Mouse (Mus musculus) forebrain, embryonic 12.5 days (tissue): ENCODE measurements at regions not wholly inside any gene's neighbourhood (a gene's known extent, or its start where the extent isn't known, plus 50 kb on each side); places are given as distances from the start of the nearest gene placed in this dataset.

Source experiments
- ATAC-seq: fragments of 200-750 bp; cut with Nextera tagmentation; 2 replicates; pipeline ENCODE4 v1.8.0; 2017; ENCODE audit warnings: moderate TSS enrichment; ENCODE audit not compliant: low FRiP score
- H3K27ac ChIP-seq: fragments of 300-500 bp; sonication (generic); 2 replicates; pipeline ENCODE4 v1.5.1; 2016; ENCODE audit warnings: mild to moderate bottlenecking
- H3K27me3 ChIP-seq: fragments of 300-500 bp; sonication (generic); 2 replicates; pipeline ENCODE4 v1.6.1; 2016; ENCODE audit warnings: mild to moderate bottlenecking
- H3K36me3 ChIP-seq: fragments of 300-500 bp; sonication (generic); replicated peaks from 2 replicates; pipeline ENCODE4 v1.6.1; 2016; ENCODE audit warnings: mild to moderate bottlenecking
- H3K4me1 ChIP-seq: fragments of 300-500 bp; sonication (generic); 2 replicates; pipeline ENCODE4 v1.6.1; 2016
- H3K4me2 ChIP-seq: fragments of 300-500 bp; sonication (generic); 2 replicates; pipeline ENCODE4 v1.6.1; 2016; ENCODE audit warnings: mild to moderate bottlenecking, moderate library complexity
- H3K4me3 ChIP-seq: fragments of 300-500 bp; sonication (generic); replicated peaks from 2 replicates; pipeline ENCODE4 v1.5.1; 2016; ENCODE audit warnings: mild to moderate bottlenecking
- H3K9ac ChIP-seq: fragments of 300-500 bp; sonication (generic); 2 replicates; pipeline ENCODE4 v1.6.1; 2016; ENCODE audit warnings: mild to moderate bottlenecking
- H3K9me3 ChIP-seq: fragments of 300-500 bp; sonication (generic); 2 replicates; pipeline ENCODE4 v1.6.1; 2016
- WGBS: fragments of 180-500 bp; shearing (Covaris S2); methylation state at CpG from one replicate; pipeline ENCODE4 v1.1.7; 2016; 5-methylcytosine and 5-hydroxymethylcytosine counted together

GRCm38 (mm10) chr10:113034356-113034755, 105.6 kb upstream of the Atxn7l3b start:
- Histone ChIP-seq H3K4me3 (no peak overlapping the region), H3K9ac (no peak overlapping the region), H3K27me3 (no peaks in the 10 kb centered on the region), H3K4me2 (no peak overlapping the region), H3K4me1 (no peaks in the 10 kb centered on the region), H3K9me3 (no peaks in the 10 kb centered on the region), H3K36me3 (no peaks in the 10 kb centered on the region), H3K27ac (no peak overlapping the region)
- no peak for ATAC-seq
- WGBS = 69% methylated on average over 3 of the region's 3 CpGs

- whole genome bisulfite sequencing = 87% methylated on average over 4 of the region's 4 CpGs
- H3K27ac ChIP-seq = no peak overlapping the region
These were observed 104.1 kb upstream of the Atxn7l3b start for GRCm38 (mm10) chr10:113032870-113033269.

GRCm38 (mm10) chr10:113027300-113027699, 98.5 kb upstream of the Atxn7l3b start:
- H3K36me3 ChIP-seq = no peaks in the 10 kb centered on the region
- H3K4me2 ChIP-seq = no peak overlapping the region
- H3K9me3 ChIP-seq = no peaks in the 10 kb centered on the region
- peak; percentile 60; the same call in 1 of the 2 replicates for ATAC-seq
- H3K27ac ChIP-seq = no peak overlapping the region
- no peaks in the 10 kb centered on the region for H3K27me3 ChIP-seq
- no peak overlapping the region for H3K4me3 ChIP-seq
- H3K4me1 ChIP-seq = no peaks in the 10 kb centered on the region
- 10% methylated on average over 5 of the region's 5 CpGs for WGBS
- H3K9ac ChIP-seq = no peak overlapping the region

More at GRCm38 (mm10) chr10:113032870-113033269, 104.1 kb upstream of the Atxn7l3b start:
- no peak overlapping the region for H3K4me3 ChIP-seq
- H3K36me3 ChIP-seq = no peaks in the 10 kb centered on the region
- H3K4me1 ChIP-seq = no peaks in the 10 kb centered on the region
- H3K27me3 ChIP-seq = no peaks in the 10 kb centered on the region
- H3K9me3 ChIP-seq = no peaks in the 10 kb centered on the region
- no peak for ATAC-seq
- H3K4me2 ChIP-seq = no peak overlapping the region
- no peak overlapping the region for H3K9ac ChIP-seq

- H3K9ac ChIP-seq = no peak overlapping the region
- 78% methylated on average over 1 of the region's 1 CpGs for WGBS
- H3K27ac ChIP-seq = no peak overlapping the region
- no peak for ATAC-seq
- no peak overlapping the region for H3K4me3 ChIP-seq
- H3K27me3 ChIP-seq = no peaks in the 10 kb centered on the region
- H3K9me3 ChIP-seq = no peaks in the 10 kb centered on the region
- H3K4me2 ChIP-seq = no peak overlapping the region
- H3K36me3 ChIP-seq = no peaks in the 10 kb centered on the region
- no peaks in the 10 kb centered on the region for H3K4me1 ChIP-seq
These were observed 95.8 kb upstream of the Atxn7l3b start for GRCm38 (mm10) chr10:113024633-113025032.

GRCm38 (mm10) chr10:113009124-113009523, 80.3 kb upstream of the Atxn7l3b start:
- H3K27ac ChIP-seq = no peak overlapping the region
- H3K4me2 ChIP-seq = no peak overlapping the region
- H3K9ac ChIP-seq = no peak overlapping the region
- no peak for ATAC-seq
- H3K36me3 ChIP-seq = no peaks in the 10 kb centered on the region
- no peaks in the 10 kb centered on the region for H3K4me1 ChIP-seq
- no peak overlapping the region for H3K4me3 ChIP-seq
- 32% methylated on average over 3 of the region's 3 CpGs for WGBS
- no peaks in the 10 kb centered on the region for H3K9me3 ChIP-seq
- no peaks in the 10 kb centered on the region for H3K27me3 ChIP-seq

- no peaks in the 10 kb centered on the region for H3K9me3 ChIP-seq
- WGBS = 61% methylated on average over 4 of the region's 4 CpGs
- no peak overlapping the region for H3K9ac ChIP-seq
- no peak overlapping the region for H3K27ac ChIP-seq
- H3K36me3 ChIP-seq = no peaks in the 10 kb centered on the region
- no peak for ATAC-seq
- no peaks in the 10 kb centered on the region for H3K4me1 ChIP-seq
- no peak overlapping the region for H3K4me2 ChIP-seq
- no peaks in the 10 kb centered on the region for H3K27me3 ChIP-seq
- H3K4me3 ChIP-seq = no peak overlapping the region
These were observed 61.9 kb upstream of the Atxn7l3b start for GRCm38 (mm10) chr10:112990720-112991119.

- WGBS = 92% methylated on average over 1 of the region's 1 CpGs
- Histone ChIP-seq H3K9me3 (no peaks in the 10 kb centered on the region), H3K4me3 (no peak overlapping the region), H3K4me2 (no peak overlapping the region), H3K27ac (no peak overlapping the region), H3K27me3 (no peaks in the 10 kb centered on the region), H3K9ac (no peak overlapping the region), H3K36me3 (no peaks in the 10 kb centered on the region), H3K4me1 (no peaks in the 10 kb centered on the region)
- ATAC-seq = no peak
These were observed 53.9 kb upstream of the Atxn7l3b start for GRCm38 (mm10) chr10:112982697-112983096.
